Mouse (Mus musculus): ENCODE measurements around the gene Tspoap1.

Gene Tspoap1

DNA sequence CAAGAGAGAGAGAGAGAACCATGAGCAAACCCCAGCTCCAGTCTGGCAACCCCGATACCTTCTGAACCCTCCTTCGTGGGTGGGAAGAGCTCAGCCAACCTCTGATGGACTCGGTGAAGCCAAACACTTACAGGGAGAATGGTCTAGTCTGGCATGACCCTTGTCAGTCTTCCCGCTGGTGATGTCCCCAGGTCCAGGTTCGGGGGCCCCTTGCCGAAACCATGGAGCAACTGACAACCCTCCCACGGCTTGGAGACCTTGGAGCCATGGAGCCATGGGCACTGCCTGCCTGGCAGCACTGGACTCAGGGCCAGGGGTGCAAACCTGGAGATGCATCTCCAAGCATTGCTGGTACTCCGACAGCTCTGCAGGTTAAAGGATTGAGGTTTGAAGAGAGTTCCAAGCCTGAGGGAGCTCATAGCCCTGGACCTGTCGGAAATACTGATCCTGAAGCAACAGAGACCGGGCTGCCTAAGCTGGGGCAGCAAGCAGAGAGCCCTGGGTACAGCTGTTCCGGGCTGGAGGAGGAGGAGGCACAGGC is 910 bp downstream of the Tspoap1 start:
- no peak for DNase-seq

DNA sequence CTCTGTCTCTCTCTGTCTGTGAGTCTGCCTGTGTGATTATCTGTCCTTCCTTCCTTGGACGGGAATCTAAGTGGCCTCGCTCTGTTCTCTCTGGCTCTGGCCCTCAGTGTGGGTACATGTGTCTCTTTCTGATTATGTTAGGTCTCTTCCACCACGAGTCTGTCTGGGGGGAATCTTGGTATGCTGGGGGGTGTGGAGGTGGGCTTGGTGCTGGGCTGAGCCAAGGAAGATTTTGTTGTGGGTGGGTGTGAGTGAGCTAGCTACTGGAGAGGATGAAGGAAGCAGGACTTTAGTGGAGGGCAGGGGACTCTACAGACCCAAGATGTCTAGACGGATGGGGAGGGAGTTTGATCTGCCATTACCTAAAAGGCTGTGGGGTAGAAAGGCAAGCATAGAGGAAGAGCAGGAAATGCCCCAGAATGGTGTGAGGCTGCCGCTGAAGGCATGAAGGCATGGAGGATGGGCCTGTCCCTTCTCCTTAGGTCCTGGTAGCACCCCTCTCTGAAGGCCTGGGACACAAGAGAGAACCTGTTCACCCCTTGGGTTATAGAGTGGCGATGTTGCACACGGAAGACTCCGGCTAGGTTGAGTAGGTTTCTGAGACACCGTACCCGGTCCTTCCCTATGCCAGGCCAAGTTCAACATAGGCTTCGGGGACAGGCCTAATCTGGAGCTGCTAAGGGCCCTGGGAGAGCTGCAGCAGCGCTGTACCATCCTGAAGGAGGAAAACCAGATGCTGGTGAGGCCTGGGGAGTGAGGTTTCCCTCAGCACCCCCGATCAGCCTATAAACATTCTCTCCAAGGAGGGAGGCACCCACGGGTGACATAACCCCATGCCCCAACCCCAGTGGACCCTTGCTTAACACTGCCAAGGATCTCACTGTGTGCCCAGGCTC is 1.7 kb downstream of the Tspoap1 start:
- no peak for DNase-seq

DNA sequence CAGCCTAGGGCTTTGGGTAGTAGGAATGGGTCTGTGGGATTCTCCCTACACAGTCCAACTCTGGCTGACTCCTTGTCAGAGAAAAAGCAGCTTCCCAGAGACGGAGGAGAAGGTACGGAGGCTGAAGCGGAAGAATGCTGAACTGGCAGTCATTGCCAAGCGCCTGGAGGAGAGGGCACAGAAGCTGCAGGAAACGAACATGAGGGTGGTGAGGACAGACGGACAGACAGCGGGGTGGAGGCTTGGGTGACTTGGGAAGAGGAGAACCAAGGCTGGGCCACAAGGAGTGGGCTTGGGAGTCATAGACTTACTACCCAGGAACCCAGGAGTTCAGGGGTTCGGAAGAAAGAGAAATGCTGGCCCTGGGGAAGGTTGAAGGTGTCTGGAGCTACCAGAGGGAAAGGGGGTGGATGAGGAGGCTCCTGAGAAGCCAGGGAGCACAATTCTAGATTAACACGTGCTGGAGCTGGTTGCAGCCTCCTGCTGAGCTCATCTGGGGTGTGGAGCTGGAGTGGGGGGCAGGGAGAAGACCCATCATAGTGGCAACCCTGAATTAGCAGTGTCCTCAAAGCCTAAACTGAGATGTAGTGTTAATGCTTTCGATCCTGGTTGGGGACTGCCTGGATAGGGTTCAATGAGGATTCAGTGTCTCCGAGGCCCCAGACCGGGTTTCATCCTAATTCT is 2.5 kb downstream of the Tspoap1 start:
- no peak for DNase-seq

DNA sequence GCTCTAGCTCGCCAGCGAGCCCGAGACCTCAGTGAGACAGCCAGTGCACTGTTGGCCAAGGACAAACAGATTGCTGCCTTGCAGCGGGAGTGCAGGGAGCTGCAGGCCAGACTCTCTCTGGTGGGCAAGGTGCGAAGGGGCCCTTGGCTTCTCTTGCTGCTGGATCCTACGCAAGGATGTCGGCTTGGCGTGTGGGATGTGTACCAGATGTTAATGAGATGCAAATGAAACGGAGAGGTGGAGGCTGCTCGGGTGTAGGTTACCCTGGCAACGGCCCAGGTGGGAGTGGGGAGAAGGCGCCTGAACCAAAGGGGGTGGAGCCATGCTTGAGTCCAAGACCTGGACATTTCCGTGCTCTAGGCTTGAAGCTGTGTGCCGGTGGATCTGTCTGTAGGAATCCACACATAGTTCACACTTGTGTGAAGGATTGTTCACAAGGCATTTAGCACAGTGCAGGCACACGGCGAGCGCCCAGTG is 3.2 kb downstream of the Tspoap1 start:
- DNase-seq: peak; percentile 45 to 48

DNA sequence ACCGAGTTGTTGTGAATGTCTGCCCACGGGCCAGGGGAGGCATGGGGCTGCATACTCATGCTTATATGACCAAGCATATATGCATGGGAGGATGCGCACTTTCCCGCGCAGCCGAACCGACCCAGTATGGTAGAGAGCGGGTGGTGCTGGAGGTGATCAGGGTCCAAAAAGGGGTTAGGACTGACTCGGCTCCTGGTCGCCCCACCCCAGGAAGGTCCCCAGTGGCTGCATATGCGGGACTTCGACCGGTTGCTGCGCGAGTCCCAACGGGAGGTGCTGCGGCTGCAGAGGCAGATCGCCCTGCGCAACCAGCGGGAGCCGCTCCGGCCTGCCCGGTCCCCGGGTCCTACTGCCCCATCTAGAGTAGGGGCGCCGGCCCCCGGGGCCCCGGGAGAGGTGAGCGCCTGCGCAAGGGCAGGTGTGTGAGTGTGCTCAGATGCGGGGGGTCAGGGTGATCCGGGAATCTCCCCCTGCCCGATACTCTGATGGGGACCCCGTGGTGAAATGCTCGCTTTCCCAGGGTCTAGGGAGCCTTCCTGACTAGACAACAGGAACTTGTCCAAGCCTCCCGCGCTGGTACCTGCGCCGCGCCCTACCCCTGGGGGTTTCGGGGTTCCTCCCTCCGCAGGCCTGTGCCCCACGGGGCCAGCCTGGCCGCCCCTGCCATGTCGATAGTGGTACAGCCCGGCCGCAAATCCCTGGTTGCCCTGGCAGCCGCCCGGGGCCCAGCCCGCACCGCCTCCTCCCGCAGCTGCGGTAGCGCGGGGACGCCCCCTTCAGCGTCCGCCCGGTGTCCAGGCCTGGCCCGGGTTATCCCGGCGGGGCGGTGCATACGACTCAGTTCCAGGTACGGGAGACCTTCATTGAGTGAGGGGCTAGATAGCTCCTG is 3.9 kb downstream of the Tspoap1 start:
- DNase-seq: peak in 1 of 2 experiments; percentile 22

DNA sequence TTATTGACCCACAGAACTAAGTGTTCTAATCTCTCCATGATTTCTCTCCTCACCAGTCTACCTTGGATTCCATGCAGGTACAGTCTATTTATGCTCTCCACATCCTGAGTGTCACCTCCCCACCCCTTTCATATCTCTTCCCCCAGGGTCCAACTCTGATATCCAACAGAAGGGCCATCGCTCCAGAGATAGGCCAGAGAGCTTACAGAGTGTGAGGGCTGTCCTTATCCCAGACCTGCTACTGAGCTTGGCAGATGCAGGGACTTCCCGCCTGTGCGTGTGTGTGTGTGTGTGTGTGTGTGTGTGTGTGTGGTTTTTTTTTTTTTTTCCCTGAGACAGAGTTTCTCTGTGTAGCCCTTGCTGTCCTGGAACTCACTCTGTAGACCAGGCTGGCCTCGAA is 8.4 kb downstream of the Tspoap1 start:
- no peak for DNase-seq

DNA sequence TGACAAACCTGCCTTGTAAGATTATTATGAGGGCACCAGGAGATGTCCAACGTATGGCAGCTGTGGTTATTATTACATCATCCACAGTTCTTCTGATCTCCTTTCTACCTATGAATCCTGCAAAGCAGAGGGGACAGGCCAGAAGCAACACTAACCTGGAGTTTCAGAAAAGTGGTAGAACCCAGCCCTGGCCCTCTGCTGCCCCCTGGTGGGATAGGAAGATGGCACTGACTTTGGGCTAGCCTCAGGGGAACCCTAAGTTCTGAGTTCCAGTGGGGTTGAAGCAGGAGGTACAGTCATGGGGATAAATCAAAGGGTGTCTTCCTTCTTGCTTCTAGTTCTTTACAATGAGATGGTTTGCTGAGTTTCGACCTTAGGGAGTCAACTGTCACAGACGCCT is 10.6 kb downstream of the Tspoap1 start:
- DNase-seq: peak; percentile 39 to 72

DNA sequence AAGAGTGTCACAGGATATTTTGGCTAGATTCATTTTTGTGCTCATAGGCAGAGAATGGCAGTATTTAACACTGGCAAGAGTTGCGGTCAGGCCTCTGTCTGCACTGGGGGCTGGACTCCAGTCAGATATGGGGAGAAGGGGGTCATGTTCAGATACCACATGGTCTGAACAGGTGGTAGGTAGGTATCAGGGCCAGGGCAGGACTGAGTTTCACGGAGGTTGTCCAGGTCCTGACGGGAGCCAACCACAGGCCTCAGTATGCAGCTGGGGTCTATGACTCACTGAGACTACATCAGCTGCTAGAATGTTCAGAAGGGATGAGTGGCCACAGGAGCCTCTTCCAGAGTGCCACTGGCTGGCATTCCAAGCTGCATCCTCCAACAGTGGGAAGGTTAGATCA is 12.0 kb downstream of the Tspoap1 start:
- DNase-seq: no peak

DNA sequence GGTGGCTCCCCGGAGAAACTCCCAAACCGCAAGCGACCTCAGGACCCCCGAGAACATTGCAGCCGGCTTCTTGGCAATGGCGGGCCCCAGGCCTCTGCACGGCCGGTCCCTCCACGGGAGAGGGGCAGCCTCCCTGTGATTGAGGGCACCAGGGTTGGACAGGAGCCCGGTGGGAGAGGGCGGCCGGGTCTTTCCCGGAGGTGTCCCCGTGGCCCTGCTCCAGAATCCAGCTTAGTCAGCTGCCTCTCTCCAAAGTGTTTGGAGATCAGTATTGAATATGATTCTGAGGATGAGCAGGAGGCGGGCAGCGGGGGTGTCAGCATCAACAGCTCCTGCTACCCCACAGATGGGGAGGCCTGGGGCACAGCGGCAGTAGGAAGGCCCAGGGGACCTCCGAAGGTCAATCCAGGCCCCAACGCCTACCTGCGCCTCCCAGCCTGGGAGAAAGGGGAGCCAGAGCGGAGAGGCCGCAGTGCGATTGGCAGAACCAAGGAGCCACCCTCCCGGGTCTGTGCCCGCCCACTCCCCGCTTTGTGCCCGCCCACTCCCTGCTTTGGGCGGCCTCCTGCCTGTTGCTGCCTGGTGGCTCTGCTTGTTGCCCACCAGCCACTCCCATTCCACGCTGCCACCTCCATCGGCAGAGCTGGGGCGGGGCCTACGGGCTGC is 17.9 kb downstream of the Tspoap1 start:
- DNase-seq: peak; percentile 83 to 94

DNA sequence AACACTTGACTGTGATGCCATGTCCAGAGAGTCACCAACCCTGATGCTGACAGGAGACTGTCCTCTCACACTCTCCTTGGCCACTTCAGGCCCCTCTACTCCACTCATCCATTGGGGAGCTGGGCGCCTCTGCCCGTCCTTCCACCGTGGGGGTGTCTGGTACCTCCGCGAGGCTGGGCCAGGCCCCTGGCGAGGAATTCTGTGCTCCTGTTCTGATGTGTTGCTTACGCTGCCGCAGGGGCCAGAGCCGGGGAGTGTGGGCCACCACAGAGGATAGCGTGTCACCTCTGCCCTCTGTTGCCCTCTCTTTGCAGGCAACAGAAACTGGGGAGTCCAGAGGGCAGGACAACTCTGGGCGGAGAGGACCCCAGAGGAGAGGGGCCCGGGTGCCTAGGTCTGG is 18.6 kb downstream of the Tspoap1 start:
- DNase-seq: no peak

DNA sequence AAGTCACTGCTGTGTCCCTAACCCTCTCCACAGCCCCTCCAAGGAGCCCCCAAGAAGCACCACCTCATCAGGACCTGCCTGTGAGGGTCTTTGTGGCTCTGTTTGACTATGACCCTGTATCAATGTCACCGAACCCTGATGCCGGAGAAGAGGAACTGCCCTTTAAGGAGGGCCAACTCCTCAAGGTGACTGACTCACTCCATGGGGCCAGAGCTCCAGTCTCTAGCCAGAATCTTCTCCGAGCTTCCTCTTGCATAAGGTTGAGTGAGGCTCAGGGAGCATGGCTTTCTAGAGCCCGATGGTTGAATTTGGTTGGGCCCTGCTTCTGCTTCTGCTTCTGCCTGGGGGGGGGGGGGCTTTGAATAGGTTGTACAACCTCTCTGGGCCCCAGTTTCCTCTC is 19.1 kb downstream of the Tspoap1 start:
- DNase-seq: no peak

DNA sequence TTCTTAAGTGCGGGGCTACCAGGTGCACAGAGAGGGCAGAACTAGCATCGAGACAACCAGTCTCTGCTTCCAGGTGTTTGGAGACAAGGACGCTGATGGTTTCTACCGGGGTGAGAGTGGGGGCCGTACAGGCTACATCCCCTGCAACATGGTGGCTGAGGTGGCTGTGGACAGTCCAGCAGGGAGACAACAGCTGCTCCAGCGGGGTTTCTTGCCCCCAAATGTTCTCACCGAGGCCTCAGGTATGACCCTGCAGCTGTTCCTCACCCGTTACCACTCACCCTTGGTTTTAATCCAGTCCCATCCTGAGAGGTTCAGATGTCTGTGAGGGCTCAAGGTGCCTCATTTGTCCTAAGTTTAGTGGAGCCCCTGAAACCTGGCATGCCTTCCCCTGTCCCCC is 19.8 kb downstream of the Tspoap1 start:
- no peak for DNase-seq

DNA sequence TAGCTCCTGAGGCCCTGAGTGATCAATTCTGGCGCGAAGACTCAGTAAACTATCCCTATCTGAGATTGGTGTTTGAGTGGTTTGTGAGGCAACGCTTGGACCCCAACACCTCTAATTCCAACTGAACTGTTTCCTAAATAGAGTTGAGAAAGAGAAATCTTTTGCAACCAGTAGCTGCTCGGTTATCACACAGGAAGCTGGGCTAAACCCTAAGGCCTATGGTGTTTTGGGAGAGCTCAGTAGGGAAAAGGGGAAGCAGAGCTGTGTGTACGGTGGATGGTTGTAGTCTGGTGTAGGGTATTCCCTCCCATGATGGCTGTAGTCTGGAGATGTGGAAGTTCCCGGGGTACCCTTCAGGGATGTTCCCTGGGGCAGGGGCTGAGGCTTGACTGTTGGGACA is 29.7 kb downstream of the Tspoap1 start:
- DNase-seq: no peak

DNA sequence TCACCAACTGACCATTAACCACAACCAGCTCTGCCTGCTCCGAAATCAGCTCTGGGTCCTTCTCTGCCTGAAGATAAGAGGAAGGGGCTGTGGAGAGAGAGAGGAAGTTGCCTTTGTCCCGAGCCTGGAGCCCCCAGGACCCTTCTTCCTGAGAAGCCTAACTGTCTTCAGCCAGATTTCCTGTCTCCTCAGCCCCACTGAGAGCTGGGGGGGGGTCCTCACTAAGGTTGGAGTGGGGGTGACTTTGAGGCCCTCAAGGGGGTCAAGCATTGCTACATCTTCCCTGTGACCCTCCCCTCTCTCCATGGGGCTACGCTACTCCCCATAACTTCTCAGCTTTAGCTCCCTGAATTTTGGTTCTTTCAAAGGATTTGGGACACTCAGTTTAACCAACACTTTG is 33.1 kb downstream of the Tspoap1 start, which contains the start of gene Mpo:
Gene Mpo (plus strand): TSS at position 122 of the 400 bp plus-strand sequence.
- DNase-seq: no peak

DNA sequence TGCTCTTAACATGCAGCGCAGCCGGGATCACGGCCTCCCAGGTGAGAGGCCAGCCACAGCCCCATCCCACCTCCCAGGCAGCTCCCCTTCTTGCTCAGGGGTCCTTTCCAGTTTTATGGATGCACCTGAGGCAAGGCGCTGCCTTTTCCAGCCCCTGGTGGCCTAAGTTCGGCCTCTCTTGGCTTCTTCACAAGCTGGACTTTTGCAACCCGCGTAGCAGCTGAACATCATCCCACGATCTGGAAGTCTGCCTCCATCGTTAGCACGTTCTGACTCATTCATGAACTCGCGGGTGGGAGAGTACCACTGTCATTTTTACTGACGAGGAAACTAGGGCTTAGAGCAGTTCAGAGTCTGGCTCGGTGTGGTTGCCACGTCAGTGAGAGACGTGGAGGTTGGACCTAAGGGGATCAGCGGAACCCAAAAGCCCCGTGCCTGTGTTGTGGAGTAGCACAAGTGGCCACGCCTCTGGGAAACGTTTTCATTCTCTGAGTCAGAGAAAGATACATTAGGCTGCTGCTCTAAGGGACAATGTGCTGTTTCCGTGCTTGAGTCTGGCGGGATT is 41.5 kb downstream of the Tspoap1 start:
- no peak for DNase-seq

DNA sequence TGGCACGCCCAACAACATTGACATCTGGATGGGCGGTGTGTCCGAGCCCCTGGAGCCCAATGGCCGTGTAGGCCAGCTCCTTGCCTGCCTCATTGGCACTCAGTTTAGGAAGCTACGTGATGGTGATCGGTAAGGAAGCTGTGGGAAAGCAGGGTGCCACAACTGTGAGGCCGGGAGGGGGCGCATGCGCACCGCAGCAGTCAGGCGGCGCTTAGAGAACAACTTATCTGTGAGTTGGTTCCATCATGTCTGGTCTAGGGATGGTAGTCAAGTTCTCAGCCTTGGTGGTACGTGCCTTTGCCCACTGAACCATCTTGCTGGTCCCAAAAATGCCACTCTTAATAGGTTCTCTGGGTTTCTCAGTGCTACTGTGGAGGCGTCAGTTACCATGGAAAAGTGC is 42.3 kb downstream of the Tspoap1 start:
- peak in 1 of 2 experiments; percentile 23 for DNase-seq

DNA sequence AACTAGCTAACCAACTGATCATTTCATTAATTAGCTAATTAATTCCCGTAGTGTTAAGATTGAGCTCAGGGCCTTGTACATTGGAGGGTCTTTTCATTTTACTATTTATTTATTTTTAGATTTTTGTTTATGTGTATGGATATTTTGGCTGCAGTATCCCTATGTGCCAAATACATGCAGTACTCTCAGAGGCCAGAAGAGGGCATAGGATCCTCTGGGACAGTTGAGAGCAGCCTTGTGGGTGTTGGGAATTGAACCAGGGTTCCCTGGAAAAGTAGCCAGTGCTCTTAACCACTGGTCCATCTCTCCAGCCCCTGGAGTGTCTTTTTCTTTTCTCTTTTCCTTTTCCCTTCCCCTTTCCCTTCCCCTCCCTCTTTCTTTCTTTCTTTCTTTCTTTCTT is 45.1 kb downstream of the Tspoap1 start:
- peak; percentile 11 to 38 for DNase-seq

DNA sequence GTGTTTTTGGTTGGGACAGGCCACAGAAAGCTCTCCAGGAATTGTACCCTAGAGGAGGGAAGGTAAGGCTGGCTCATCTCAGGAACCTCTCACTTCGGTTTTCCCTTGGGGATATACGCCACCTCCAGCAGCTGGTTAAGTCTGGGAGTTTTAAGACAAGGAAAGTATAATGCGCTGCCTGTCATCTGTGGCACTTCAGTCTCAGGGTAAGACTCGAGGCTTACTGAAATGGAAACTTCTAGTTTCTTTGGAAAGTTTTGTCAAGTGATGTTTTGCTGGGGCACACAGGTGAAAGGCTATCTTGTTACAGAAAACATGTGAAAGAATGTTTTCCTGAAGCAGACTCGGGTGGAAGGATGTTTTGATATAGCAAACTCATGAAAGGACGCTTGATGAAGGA is 47.1 kb downstream of the Tspoap1 start:
- no peak for DNase-seq

DNA sequence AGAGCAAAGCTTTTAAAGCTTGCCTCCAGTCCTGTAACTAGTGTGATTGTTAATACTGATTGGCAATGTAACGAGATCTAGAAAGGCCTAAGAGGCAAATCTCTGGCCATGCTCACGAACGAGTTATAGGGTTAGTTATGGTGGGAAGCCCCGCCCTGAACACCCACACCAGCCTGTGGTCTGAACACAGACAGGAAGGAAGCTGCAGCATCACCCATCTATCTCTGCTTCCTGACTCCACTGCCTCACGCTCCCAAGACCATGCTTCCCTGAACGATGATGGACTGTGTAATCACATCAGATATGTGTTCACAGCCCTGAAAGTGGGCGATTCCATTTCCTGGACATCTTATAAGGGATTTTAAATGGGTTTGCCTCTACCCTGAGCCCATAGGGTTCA is 47.9 kb downstream of the Tspoap1 start:
- DNase-seq: no peak

DNA sequence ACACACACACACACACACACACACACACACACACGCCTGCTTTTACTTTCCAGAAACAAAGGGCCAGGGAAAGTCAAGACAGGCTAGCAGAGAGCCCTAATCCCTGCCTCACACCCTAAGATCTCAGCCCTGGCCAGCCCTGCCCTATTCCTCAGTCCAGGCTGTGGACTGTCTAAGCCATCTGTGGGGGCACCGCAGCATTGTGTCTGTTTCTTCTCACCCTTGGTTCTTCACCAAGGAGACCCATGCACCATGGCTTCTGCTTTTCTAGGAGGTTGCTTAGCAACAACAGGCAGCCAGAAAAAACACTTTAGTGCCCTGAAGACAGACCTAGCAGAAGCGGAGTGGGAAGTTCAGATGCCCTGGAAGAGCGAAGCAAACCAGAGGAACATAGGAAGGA is 51.1 kb downstream of the Tspoap1 start:
- DNase-seq: no peak

DNA sequence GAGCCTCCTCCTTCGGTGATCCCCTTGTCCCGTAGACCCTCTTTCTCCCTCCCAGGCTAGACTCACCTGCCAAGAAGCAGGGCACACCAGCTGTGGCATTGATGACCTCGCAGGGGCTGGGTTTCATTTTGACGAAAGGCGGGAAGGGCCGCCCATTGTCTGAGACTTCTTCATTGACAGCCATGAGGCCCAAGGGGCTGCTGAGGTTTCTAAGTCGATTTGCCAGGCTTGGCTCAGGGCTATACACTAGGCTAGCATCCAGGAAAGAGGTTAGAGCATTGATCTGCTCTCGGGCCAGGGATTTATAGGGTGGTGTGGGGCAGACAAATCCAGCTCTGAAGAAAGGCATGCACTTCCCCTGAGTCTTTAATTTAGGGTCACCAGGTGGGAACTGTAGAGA is 54.5 kb downstream of the Tspoap1 start:
- no peak for DNase-seq
